Mouse (Mus musculus) liver, embryonic 16.5 days (tissue): ENCODE measurements around the gene Rbm48. TPM values are rescaled to one million over a fixed set of nuclear protein-coding genes. Genes with fewer than 3 reads are reported as not detected.

ENCODE experiments used
- ATAC-seq: fragments of 200-750 bp; cut with Nextera tagmentation; 2 replicates; pipeline ENCODE4 v1.8.0; 2017; ENCODE audit warnings: low read depth, mild to moderate bottlenecking, moderate number of reproducible peaks, moderate library complexity
- H3K27ac ChIP-seq: fragments of 300-500 bp; sonication (generic); 2 replicates; pipeline ENCODE4 v1.5.1; 2014; ENCODE audit warnings: mild to moderate bottlenecking, low read length
- H3K27me3 ChIP-seq: fragments of 300-500 bp; sonication (generic); 2 replicates; pipeline ENCODE4 v1.6.1; 2014; ENCODE audit warnings: low read depth, low read length, mixed read lengths; ENCODE audit not compliant: control insufficient read depth, insufficient read depth
- H3K36me3 ChIP-seq: fragments of 300-500 bp; sonication (generic); 2 replicates; pipeline ENCODE4 v1.6.1; 2014; ENCODE audit warnings: mild to moderate bottlenecking; ENCODE audit not compliant: control insufficient read depth, insufficient read depth
- H3K4me1 ChIP-seq: fragments of 300-500 bp; sonication (generic); 2 replicates; pipeline ENCODE4 v1.6.1; 2014; ENCODE audit warnings: low read depth, low read length, mixed read lengths; ENCODE audit not compliant: control insufficient read depth
- H3K4me2 ChIP-seq: fragments of 300-500 bp; sonication (generic); 2 replicates; pipeline ENCODE4 v1.6.1; 2014; ENCODE audit warnings: low read depth, low read length, mixed read lengths
- H3K4me3 ChIP-seq: fragments of 300-500 bp; sonication (generic); 2 replicates; pipeline ENCODE4 v1.5.1; 2014; ENCODE audit warnings: low read depth, mild to moderate bottlenecking, low read length
- H3K9ac ChIP-seq: fragments of 300-500 bp; sonication (generic); 2 replicates; pipeline ENCODE4 v1.6.1; 2014; ENCODE audit warnings: low read depth, low read length
- H3K9me3 ChIP-seq: fragments of 300-500 bp; sonication (generic); replicated peaks from 2 replicates; pipeline ENCODE4 v1.6.1; 2016; ENCODE audit warnings: low read length; ENCODE audit not compliant: control insufficient read depth
- WGBS: fragments of 180-500 bp; shearing (Covaris S2); extraction: QIAGEN DNeasy Blood & Tissue Kit; methylation state at CpG from one replicate; pipeline ENCODE4 v1.1.7; 2014; ENCODE audit not compliant: insufficient replicate concordance; 5-methylcytosine and 5-hydroxymethylcytosine counted together
- polyA plus RNA-seq: library from polyadenylated mRNA; unstranded; fragments of >200 nt; fragmentation: Nextera tagmentation; extraction: Ambion mirVana; gene quantifications from 2 replicates; pipeline ENCODE4 v1.2.1, GENCODE M21; 2015

The Rbm48 gene
- polyA plus RNA-seq, 1 experiment from 2014 or later: 5.5 TPM

GRCm38 (mm10) chr5:3579066-3579465, 17.3 kb downstream of the Rbm48 start:
- Histone ChIP-seq H3K27me3 (no peaks in the 10 kb centered on the region), H3K4me2 (no peak overlapping the region), H3K4me1 (no peaks in the 10 kb centered on the region), H3K9ac (no peak overlapping the region), H3K36me3 (peaks cover 58% of the 10 kb centered on the region), H3K27ac (no peak overlapping the region), H3K9me3 (no peaks in the 10 kb centered on the region), H3K4me3 (no peak overlapping the region)
- 84% methylated on average over 7 of the region's 7 CpGs for WGBS
- no peak for ATAC-seq

- no peaks in the 10 kb centered on the region for H3K27me3 ChIP-seq
- H3K9ac ChIP-seq: no peak overlapping the region
- no peak overlapping the region for H3K4me3 ChIP-seq
- no peak overlapping the region for H3K4me2 ChIP-seq
- H3K9me3 ChIP-seq: no peaks in the 10 kb centered on the region
- peaks cover 60% of the 10 kb centered on the region for H3K36me3 ChIP-seq
- no peak overlapping the region for H3K27ac ChIP-seq
- H3K4me1 ChIP-seq: no peaks in the 10 kb centered on the region
- WGBS: 91% methylated on average over 2 of the region's 2 CpGs
- no peak for ATAC-seq
These were observed 18.4 kb downstream of the Rbm48 start for GRCm38 (mm10) chr5:3577939-3578338.

DNA sequence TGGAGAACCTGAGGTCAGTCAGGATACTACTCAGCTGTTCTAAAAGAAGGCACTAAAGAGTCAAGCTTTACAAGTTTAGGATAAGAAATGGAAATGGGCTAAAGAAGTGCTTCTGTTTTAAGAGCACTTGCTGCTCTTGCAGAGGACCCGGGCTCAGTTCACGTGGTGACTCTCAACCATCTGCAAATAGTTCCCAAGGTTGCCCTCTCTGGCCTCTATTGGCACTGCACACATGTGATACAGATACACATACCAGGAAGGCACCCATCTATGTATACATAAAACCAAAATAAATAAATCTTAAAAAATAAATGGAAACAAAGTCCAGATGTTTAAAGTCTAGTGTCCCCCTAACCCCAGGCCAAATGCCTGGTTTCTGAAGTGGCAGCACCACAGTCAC, 21.6 kb downstream of the Rbm48 start:
- H3K4me2 ChIP-seq: no peak overlapping the region
- no peaks in the 10 kb centered on the region for H3K9me3 ChIP-seq
- no peaks in the 10 kb centered on the region for H3K27me3 ChIP-seq
- no peaks in the 10 kb centered on the region for H3K4me1 ChIP-seq
- no peak overlapping the region for H3K27ac ChIP-seq
- no peak overlapping the region for H3K4me3 ChIP-seq
- no peak overlapping the region for H3K9ac ChIP-seq
- peaks cover 79% of the 10 kb centered on the region for H3K36me3 ChIP-seq
- WGBS: 89% methylated on average over 2 of the region's 2 CpGs
- ATAC-seq: no peak

GRCm38 (mm10) chr5:3571266-3571665, 25.1 kb downstream of the Rbm48 start, which contains the start of gene 1700109H08Rik:
TSS of gene 1700109H08Rik (plus strand) at chr5:3571566.
- no peak for ATAC-seq
- H3K9me3 ChIP-seq: no peaks in the 10 kb centered on the region
- peaks cover 63% of the 10 kb centered on the region for H3K36me3 ChIP-seq
- no peak within 1 kb of the TSS for H3K27ac ChIP-seq
- no peak within 1 kb of the TSS for H3K9ac ChIP-seq
- no peaks in the 10 kb centered on the region for H3K27me3 ChIP-seq
- 82% methylated on average over 4 of the region's 4 CpGs for WGBS
- no peaks in the 10 kb centered on the region for H3K4me1 ChIP-seq
- H3K4me2 ChIP-seq: no peak within 1 kb of the TSS
- no peak within 1 kb of the TSS for H3K4me3 ChIP-seq

DNA sequence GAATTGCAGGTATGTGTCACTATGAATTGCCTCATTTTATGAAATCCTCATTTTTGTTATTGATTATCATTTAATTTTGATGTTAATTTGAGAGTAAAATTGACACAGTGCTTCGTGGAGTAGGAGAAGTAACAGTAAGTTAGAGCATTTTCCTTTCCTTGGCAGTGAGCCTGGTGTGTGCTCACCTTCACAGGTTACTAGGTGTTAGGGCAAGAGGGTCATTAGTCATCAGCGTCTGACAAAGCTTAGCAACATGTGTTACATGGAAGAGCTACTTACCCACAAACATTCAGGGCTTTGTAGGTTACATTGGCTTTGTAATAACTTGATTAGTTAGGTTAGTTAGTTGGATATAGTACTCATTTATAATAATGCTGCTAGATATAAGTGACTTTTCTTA, 42.2 kb downstream of the Rbm48 start:
- peaks cover 19% of the 10 kb centered on the region for H3K36me3 ChIP-seq
- no peaks in the 10 kb centered on the region for H3K4me1 ChIP-seq
- H3K9me3 ChIP-seq: no peaks in the 10 kb centered on the region
- H3K4me3 ChIP-seq: no peak overlapping the region
- H3K4me2 ChIP-seq: no peak overlapping the region
- H3K9ac ChIP-seq: no peak overlapping the region
- no peaks in the 10 kb centered on the region for H3K27me3 ChIP-seq
- H3K27ac ChIP-seq: no peak overlapping the region
- no peak for ATAC-seq
- WGBS: 72% methylated on average over 2 of the region's 2 CpGs

DNA sequence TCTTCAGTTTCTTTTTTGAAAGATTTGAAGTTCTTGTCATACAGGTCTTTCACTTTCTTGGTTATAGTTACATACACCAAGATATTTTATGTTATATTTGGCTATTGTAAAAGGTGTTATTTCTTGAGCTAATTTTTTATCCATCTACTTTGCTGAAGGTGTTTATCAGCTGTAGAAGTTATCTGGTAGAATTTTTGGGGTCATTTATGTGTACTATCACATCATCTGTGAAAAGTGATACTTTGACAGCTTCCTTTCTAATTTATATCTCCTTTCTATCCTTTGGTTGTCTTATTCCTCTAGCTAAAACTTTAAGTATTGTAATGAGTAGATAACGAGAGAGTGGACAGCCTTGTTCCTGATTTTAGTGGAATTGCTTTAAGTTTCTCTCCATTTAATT, 44.9 kb downstream of the Rbm48 start:
- Histone ChIP-seq H3K27me3 (no peaks in the 10 kb centered on the region), H3K4me2 (no peak overlapping the region), H3K27ac (no peak overlapping the region), H3K9ac (no peak overlapping the region), H3K9me3 (no peaks in the 10 kb centered on the region), H3K4me3 (no peak overlapping the region), H3K36me3 (peaks cover 8% of the 10 kb centered on the region), H3K4me1 (peaks cover 4% of the 10 kb centered on the region; the same call in 1 of the 2 replicates)
- ATAC-seq: no peak
- 70% methylated on average over 1 of the region's 1 CpGs for WGBS

DNA sequence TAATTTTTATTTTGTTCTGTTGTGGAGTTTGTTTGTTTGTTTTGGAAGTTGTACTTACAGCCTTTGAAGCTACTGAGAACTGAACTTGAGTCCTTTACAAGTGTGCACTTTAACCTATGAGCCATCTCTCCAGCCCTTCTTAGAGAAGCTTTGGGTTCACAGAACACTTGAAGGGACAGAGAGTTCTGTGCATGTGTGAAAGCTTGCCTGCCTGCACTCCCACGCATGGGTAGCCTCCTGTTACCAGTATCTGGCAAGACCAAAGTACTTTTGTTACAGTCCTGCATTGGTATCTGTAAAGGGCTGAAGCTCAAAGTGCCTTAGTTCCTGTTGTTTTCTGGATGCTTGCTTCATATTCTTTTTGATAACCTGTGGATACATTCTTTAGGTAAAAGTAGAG, 50.2 kb downstream of the Rbm48 start:
- Histone ChIP-seq H3K27ac (no peak overlapping the region), H3K36me3 (no peaks in the 10 kb centered on the region), H3K4me2 (no peak overlapping the region), H3K9ac (no peak overlapping the region), H3K4me1 (peaks cover 17% of the 10 kb centered on the region), H3K9me3 (no peaks in the 10 kb centered on the region), H3K4me3 (no peak overlapping the region), H3K27me3 (no peaks in the 10 kb centered on the region)
- 57% methylated on average over 1 of the region's 1 CpGs for WGBS
- no peak for ATAC-seq

- Histone ChIP-seq H3K36me3 (no peaks in the 10 kb centered on the region), H3K9ac (peak overlapping the region; percentile 95), H3K27ac (peak overlapping the region; percentile 80; the same call in 1 of the 2 replicates)
These were observed 52.0 kb downstream of the Rbm48 start for GRCm38 (mm10) chr5:3544480-3544769.

DNA sequence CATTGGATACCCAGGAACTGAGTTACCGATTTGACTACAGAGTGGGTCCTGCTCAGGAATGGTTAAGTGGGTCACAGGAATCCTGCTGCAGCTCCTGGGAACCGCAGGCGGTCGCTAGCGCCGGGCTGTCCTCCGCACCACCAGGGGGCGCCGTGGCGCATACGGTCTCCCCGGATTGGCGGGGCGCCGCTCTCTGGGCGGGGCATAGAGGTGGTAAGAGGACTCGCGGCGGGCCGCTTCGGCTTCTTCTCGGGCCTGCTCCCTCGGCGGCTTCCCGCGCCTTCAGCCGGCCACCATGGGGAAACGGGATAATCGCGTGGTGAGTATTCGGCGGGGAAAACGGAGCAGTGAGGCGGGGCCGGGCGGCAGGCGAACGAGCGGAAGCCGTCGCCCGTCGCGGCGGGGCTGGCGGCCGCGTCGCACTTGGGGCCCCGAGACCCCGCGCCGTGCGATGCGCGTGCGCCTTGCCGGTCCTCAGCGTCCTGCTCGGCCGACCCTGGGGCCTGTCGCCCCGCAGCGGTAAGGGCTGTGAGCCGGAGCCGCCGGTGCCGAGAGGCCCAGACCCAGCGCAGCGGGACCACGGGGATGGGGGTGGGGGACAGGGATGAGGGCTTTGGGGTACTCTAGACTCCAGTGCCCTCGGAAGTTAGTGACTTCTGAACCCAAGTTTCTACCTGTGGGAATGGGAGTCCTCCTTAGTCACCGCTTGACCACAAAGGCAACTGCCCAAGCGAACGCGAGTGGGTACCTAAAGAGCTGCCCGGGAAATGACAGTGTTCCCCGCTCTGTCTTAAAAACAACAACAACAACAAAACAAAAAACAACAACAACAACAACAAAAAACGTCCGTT, 52.5 kb downstream of the Rbm48 start, which contains the start of gene Fam133b:
Fam133b (plus strand) TSS at position 205 of the 851 bp plus-strand sequence.
- no peaks in the 10 kb centered on the region for H3K27me3 ChIP-seq
- no peaks in the 10 kb centered on the region for H3K9me3 ChIP-seq
- peaks cover 17% of the 10 kb centered on the region for H3K4me1 ChIP-seq
- H3K27ac ChIP-seq: peak within 1 kb of the TSS; percentile 80
- peak within 1 kb of the TSS; percentile 69 for H3K4me2 ChIP-seq
- H3K9ac ChIP-seq: peak within 1 kb of the TSS; percentile 95
- H3K4me3 ChIP-seq: peak within 1 kb of the TSS; percentile 95
- H3K36me3 ChIP-seq: no peaks in the 10 kb centered on the region
- peak; percentile 96 for ATAC-seq
- under 1% methylated on average over 73 of the region's 80 CpGs for WGBS

More at GRCm38 (mm10) chr5:3544480-3544769, 52.0 kb downstream of the Rbm48 start:
- Histone ChIP-seq H3K4me3 (peak overlapping the region; percentile 95), H3K4me1 (peaks cover 17% of the 10 kb centered on the region), H3K4me2 (peak overlapping the region; percentile 69), H3K9me3 (no peaks in the 10 kb centered on the region), H3K27me3 (no peaks in the 10 kb centered on the region)
- no peak for ATAC-seq
- 5% methylated on average over 7 of the region's 7 CpGs for WGBS
